Mouse (Mus musculus) fibroblast of lung, adult 2 months (primary cell): Measurements from ENCODE around the gene Olfr1366.
"Not testable (repeated sequence)": the region's sequence is repeated elsewhere in the genome, so short reads cannot be mapped to it uniquely, and the experiment has no call there.

ENCODE experiments used
- DNase-seq: peaks from one replicate; pipeline ENCODE4 v3.0.0-alpha.2; 2011; ENCODE audit warnings: low read depth

Gene Olfr1366

DNA sequence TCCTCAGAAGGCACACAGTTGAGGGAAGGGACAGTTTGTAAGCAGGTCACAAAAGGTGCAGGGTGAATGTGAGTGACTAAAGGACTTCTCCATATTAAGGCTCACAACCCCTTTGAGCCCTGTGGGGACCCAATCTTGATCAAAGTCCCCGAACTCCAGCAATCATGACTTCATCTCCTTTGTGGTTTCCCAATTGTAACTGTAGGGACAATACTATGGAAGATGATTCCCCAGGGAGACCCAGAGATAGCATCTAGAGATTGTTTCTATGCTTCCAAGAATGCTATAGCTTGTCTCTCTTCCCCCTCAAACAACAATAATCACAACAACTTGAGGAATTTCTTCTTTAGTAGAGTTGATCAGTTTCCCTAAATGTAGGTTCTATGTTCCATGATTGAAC is at the start of gene Olfr1366:
TSS of gene Olfr1366 (minus strand) at position 101 of the 400 bp plus-strand sequence.
- no peak for DNase-seq

- no peak for DNase-seq
Observed at GRCm38 (mm10) chr13:21591618-21592017, 49.0 kb upstream of the Olfr1366 start.

DNA sequence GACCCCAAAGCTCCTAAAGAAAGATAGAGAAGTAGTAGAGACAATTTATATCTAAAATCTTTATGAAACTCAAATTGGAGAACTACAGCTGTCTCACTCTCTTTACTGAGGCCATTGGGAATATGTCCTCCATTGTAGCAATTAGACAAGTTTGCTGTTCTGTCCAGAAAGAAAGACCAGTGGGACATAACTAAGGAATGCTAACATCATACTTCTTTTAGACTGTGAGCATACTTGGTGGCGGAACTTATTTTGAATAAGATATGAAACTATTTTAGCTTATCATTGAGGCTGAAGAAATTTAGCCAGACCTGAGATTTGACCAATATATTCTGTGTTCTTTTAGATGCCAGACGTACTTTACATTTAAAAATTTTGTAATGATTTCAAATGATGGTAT is 39.1 kb upstream of the Olfr1366 start, which contains the start of gene Olfr1364:
TSS of gene Olfr1364 (minus strand) at position 101 of the 400 bp plus-strand sequence.
- no peak for DNase-seq

GRCm38 (mm10) chr13:21559793-21560192 is 17.2 kb upstream of the Olfr1366 start, which contains the start of gene Olfr1535:
Gene Olfr1535 (minus strand): TSS chr13:21559893.
- DNase-seq = no peak

DNA sequence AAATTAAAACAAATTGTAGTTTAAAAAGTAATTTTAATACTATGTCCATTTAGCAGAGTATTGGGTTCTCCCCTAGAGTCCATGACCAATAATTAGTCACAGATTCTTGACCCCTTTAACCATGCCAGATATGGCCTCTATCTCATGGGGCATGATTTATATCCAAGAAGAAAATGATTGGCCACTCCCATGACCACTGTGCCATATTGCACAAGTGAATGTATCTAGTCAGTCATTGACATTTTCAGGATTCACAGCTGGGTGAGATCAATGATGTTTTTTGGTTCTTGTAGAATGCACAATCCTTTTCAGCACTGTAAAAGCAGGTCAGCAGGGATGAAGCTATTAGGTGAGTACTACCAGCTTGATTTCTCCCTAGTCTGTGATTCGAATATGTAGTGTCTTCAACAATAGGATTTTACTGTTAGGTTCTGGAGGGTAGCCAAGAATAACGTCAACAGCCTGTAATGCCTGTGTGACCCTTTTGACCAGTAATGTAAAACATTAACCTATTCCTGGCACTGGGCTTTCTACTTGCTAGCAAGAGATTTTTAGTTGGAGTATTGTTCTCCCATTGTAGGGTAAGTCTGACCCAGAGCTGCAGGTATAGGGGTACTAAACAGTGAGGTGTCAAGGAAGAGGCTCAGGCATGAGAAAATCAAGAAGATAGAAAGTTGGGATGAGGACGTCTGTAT is 8.0 kb upstream of the Olfr1366 start:
- DNase-seq = no peak

GRCm38 (mm10) chr13:21549487-21549886 is 6.9 kb upstream of the Olfr1366 start:
- DNase-seq = no peak

GRCm38 (mm10) chr13:21530781-21531201 is 11.8 kb downstream of the Olfr1366 start, which contains the start of gene Zkscan8:
Gene Zkscan8 (minus strand): TSS chr13:21531120.
- peak; percentile 61 for DNase-seq

DNA sequence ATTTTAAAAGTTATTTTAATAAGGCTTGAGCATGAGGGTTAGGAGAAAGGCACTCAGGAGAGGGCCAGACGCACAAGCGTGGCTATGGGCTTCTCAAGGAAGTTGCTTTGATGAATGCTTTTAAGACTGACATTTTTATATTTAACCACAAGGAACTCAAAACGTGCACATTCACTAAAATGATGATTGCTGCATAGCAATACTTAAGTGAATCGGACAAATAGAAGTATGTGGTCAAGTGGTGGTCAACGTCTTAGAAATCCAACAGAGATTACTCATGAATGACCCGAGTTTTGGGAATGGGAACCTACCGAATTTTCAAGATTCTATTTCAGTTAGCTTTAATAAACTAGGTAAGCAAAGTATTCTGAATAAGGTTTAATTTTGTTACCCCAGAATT is 12.5 kb downstream of the Olfr1366 start:
- DNase-seq = no peak

DNA sequence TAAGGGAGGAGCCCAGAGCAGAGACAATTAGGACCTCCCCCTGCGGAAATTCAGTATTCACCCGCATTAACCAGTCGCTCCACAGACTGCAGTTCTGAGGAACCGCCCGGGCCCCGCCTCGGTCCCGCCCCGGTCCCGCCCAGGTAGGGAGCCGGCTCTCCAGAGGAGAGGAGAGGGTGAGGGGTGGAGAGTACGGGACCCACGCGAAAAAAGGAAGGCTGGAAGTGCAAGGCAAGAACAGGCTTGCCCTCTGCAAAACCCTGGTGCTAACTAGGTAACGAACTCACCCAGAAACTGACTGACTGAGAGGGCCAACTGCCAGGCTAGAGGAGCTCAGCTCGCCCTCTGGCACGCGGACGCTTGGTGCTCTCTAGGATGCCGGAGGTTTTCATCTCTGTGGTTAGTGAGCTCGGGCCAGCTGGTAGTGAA is 36.4 kb downstream of the Olfr1366 start:
- DNase-seq = peak; percentile 73

DNA sequence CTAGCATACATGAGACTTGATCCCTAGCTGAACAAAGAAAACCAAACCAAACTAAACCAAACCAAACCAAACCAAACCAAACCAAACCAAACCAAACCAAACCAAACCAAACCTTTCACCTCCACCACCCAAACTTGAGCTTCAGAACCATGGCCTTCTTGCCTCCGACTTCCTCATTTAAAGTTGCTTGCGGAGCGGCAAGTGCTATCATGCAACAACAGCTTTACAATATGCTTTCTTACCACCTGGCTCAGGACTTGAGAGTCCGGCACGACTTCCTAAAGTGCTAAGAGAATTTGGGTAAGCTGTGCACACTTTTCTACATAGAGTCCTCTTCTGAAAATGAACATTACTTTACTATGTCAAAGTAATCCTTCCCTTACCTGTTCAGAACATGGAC is 40.3 kb downstream of the Olfr1366 start:
- no peak for DNase-seq

DNA sequence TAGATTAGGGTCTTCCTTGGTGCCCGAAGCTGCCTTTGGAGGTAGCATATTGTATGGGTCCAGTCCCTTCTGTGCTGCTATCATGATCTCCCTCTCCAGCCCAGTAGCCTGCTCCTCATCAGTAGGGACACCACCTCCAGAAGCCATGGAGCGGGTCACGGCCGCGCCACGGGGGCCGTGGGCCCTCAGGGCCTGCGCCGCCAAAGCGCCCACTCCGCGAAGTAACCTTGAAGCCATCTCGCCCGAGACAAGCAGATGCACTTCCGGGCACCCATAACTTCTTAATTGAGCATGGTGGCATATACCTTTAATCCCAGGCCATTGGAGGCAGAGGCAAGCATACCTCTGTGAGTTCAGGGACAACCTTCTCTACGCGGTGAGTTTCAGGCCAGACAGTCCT is 41.4 kb downstream of the Olfr1366 start, which contains the start of gene Gm11273:
TSS of gene Gm11273 (minus strand) at position 237 of the 400 bp plus-strand sequence.
- not testable (repeated sequence) for DNase-seq

DNA sequence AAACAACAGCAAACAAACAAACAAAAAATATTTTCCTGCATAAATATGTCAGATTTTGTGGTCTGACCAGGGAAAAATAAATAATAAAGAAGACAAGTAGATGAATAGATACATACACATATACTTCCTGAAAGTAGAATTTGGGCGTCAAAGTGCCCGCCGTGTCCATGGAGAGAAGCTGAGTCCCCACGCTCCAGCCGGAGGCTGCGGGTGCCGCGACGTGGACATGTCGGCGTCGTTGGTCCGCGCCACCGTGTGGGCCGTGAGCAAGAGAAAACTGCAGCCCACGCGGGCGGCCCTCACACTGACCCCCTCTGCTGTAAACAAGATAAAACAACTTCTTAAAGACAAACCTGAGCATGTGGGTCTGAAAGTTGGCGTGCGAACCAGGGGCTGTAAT is 47.5 kb downstream of the Olfr1366 start, which contains the start of gene AK157302:
TSS of gene AK157302 (plus strand) at position 144 of the 400 bp plus-strand sequence.
- DNase-seq = no peak

- DNase-seq = peak; percentile 8
Observed at GRCm38 (mm10) chr13:21492847-21493246, 49.8 kb downstream of the Olfr1366 start.

DNA sequence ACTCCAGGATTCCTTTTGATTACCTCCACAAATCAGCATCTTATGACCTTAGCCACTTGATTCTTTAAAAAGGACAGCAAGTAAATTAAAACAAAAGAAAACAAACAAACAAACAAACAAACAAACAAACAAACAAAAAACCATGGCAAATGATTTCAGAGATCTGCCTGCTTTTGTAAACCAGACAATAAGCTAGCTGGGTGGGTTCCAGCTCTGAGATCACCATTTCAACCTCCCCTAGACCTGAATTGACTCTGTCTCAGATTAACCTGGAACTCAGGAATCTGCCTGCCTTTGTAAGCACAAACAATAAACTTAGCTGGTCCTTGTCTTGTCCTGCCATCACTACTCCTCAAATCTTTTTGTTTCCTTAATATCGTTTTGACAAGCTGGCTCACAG is 55.7 kb downstream of the Olfr1366 start:
- DNase-seq = no peak
